8 mouse cellular contexts compared by ENCODE assay signal in genomic region chrX:53050353-53050752, GRCm38 (mm10).
A peak's percentile ranks its signal among the peaks of the same experiment; 100 is the strongest.
DNase-seq lines count a peak whose midpoint lies in the region; ATAC-seq and TF ChIP-seq lines count a peak whose summit lies in the region.

No protein-coding gene starts in this region.

- no peaks in the 10 kb centered on the region for H3K9me3 ChIP-seq in lung, embryonic 14.5 days (ENCODE audit: low read depth, low read length)
- no peaks in the 10 kb centered on the region for H3K9me3 ChIP-seq in forebrain, embryonic 12.5 days
- no peaks in the 10 kb centered on the region for H3K9me3 ChIP-seq in limb, embryonic 15.5 days
- no peaks in the 10 kb centered on the region for H3K9me3 ChIP-seq in stomach, postnatal 0 days (ENCODE audit: control insufficient read depth, low read length)

- no peak overlapping the region for H3K9ac ChIP-seq in lung, embryonic 14.5 days
- H3K9ac ChIP-seq in forebrain, embryonic 12.5 days = 0 out of 2 replicates have a peak overlapping the region, but pooled peaks have one; percentile 18
- no peak overlapping the region for H3K9ac ChIP-seq in limb, embryonic 15.5 days
- H3K9ac ChIP-seq in stomach, postnatal 0 days (ENCODE audit: low read length) = no peak overlapping the region

- no peaks in the 10 kb centered on the region for H3K27me3 ChIP-seq in lung, embryonic 14.5 days (ENCODE audit: insufficient read depth, low read length)
- H3K27me3 ChIP-seq in forebrain, embryonic 12.5 days = no peaks in the 10 kb centered on the region
- no peaks in the 10 kb centered on the region for H3K27me3 ChIP-seq in limb, embryonic 15.5 days
- H3K27me3 ChIP-seq in stomach, postnatal 0 days (ENCODE audit: control insufficient read depth, insufficient read depth, low read length) = no peaks in the 10 kb centered on the region

- H3K4me2 ChIP-seq in lung, embryonic 14.5 days = peak overlapping the region; percentile 55
- H3K4me2 ChIP-seq in forebrain, embryonic 12.5 days = peak overlapping the region; percentile 51
- peak overlapping the region; percentile 31 for H3K4me2 ChIP-seq in limb, embryonic 15.5 days
- H3K4me2 ChIP-seq in stomach, postnatal 0 days (replicated peaks; ENCODE audit: low read depth) = 0 out of 2 replicates have a peak overlapping the region, but pooled peaks have one; percentile 11

- no peak for TF ChIP-seq CTCF in lung, embryonic 14.5 days (IDR thresholded peaks at IDR 0.05; ENCODE audit: low read depth)
- no peak for TF ChIP-seq CTCF in stomach, postnatal 0 days (IDR thresholded peaks at IDR 0.05; ENCODE audit: low read depth)

- no peak overlapping the region for H3K4me3 ChIP-seq in lung, embryonic 14.5 days (ENCODE audit: low read depth, low read length)
- H3K4me3 ChIP-seq in forebrain, embryonic 12.5 days (replicated peaks) = peak overlapping the region; percentile 31
- H3K4me3 ChIP-seq in limb, embryonic 15.5 days = no peak overlapping the region
- no peak overlapping the region for H3K4me3 ChIP-seq in stomach, postnatal 0 days (ENCODE audit: low read depth, low read length)

- H3K4me1 ChIP-seq in lung, embryonic 14.5 days (ENCODE audit: insufficient read depth) = 0 out of 2 replicates have a peak, but pooled peaks cover 6% of the 10 kb centered on the region
- H3K4me1 ChIP-seq in forebrain, embryonic 12.5 days = peaks cover 13% of the 10 kb centered on the region
- peaks cover 24% of the 10 kb centered on the region; the same call in 1 of the 2 replicates for H3K4me1 ChIP-seq in limb, embryonic 15.5 days
- no peaks in the 10 kb centered on the region for H3K4me1 ChIP-seq in stomach, postnatal 0 days (replicated peaks; ENCODE audit: control insufficient read depth, insufficient read depth)

- ATAC-seq in lung, embryonic 14.5 days (ENCODE audit: insufficient read depth) = peak; percentile 4; the same call in 1 of the 2 replicates
- ATAC-seq in forebrain, embryonic 12.5 days (ENCODE audit: low FRiP score) = no peak
- ATAC-seq in limb, embryonic 15.5 days (ENCODE audit: insufficient number of reproducible peaks, low FRiP score, low TSS enrichment, low read depth) = no peak
- no peak for ATAC-seq in stomach, postnatal 0 days (ENCODE audit: low FRiP score, low TSS enrichment)
- no peak for ATAC-seq in megakaryocyte-erythroid progenitor cell, adult 5-6 weeks (replicated peaks; ENCODE audit: low FRiP score, low TSS enrichment, poor library complexity, severe bottlenecking)

- peak; percentile 67 for DNase-seq in lung, embryonic 14.5 days
- no peak for DNase-seq in lung, postnatal 14 days
- no peak for DNase-seq in stomach, postnatal 0 days (ENCODE audit: low spot score)
- no peak for DNase-seq in gastrocnemius, adult 8-10 months (ENCODE audit: low spot score in 2 of 2)
- DNase-seq in gastrocnemius, adult 18-20 months (ENCODE audit: low spot score) = no peak

- WGBS in lung, embryonic 14.5 days = 15% methylated on average over 9 of the region's 9 CpGs
- WGBS in forebrain, embryonic 12.5 days = 13% methylated on average over 9 of the region's 9 CpGs
- 10% methylated on average over 9 of the region's 9 CpGs for WGBS in limb, embryonic 15.5 days
- 16% methylated on average over 9 of the region's 9 CpGs for WGBS in stomach, postnatal 0 days

- H3K27ac ChIP-seq in lung, embryonic 14.5 days (ENCODE audit: low read depth) = peak overlapping the region; percentile 38; the same call in 1 of the 2 replicates
- no peak overlapping the region for H3K27ac ChIP-seq in forebrain, embryonic 12.5 days
- H3K27ac ChIP-seq in limb, embryonic 15.5 days = no peak overlapping the region
- H3K27ac ChIP-seq in stomach, postnatal 0 days (replicated peaks) = no peak overlapping the region

- H3K36me3 ChIP-seq in lung, embryonic 14.5 days (ENCODE audit: insufficient read depth) = peaks cover 14% of the 10 kb centered on the region; the same call in 1 of the 2 replicates
- no peaks in the 10 kb centered on the region for H3K36me3 ChIP-seq in forebrain, embryonic 12.5 days (replicated peaks)
- H3K36me3 ChIP-seq in limb, embryonic 15.5 days = no peaks in the 10 kb centered on the region
- H3K36me3 ChIP-seq in stomach, postnatal 0 days (ENCODE audit: control insufficient read depth, insufficient read depth, low read length) = no peaks in the 10 kb centered on the region

- TF ChIP-seq EP300 in stomach, postnatal 0 days (optimal IDR thresholded peaks at IDR 0.05) = no peak
